Mouse (Mus musculus): ENCODE data around the gene Fosb. TPM values are rescaled to one million over a fixed set of nuclear protein-coding genes. Genes with fewer than 3 reads are reported as not detected.
A peak's percentile ranks its signal among the peaks of the same experiment; 100 is the strongest.

Fosb gene
- polyA plus RNA-seq, 1 experiment from 2014 or later, result 0.20 TPM

GRCm38 (mm10) chr7:19344237-19344847, 34.5 kb upstream of the Fosb start, which contains the start of gene Ercc1:
Gene Ercc1, plus strand, starts transcription at chr7:19344778.
- H3K27me3 ChIP-seq, result peaks cover 16% of the 10 kb centered on the region

GRCm38 (mm10) chr7:19343210-19343808, 33.5 kb upstream of the Fosb start:
- H3K4me3 ChIP-seq (replicated peaks), result peak overlapping the region; percentile 13
- H3K4me1 ChIP-seq (replicated peaks), result peaks cover 30% of the 10 kb centered on the region
- no peak overlapping the region for H3K27ac ChIP-seq
- H3K36me3 ChIP-seq, result peaks cover 9% of the 10 kb centered on the region
- H3K4me2 ChIP-seq, result peak overlapping the region; percentile 88
- WGBS, result 3% methylated on average over 11 of the region's 11 CpGs
- no peak overlapping the region for H3K9ac ChIP-seq (replicated peaks)
- peaks cover 16% of the 10 kb centered on the region for H3K27me3 ChIP-seq
- no peaks in the 10 kb centered on the region for H3K9me3 ChIP-seq
- no peak for ATAC-seq (ENCODE audit: insufficient number of reproducible peaks, insufficient read depth, low FRiP score, low TSS enrichment, low read depth)

More at GRCm38 (mm10) chr7:19344237-19344847, 34.5 kb upstream of the Fosb start, which contains the start of gene Ercc1:
- Histone ChIP-seq H3K4me2 (peak within 1 kb of the TSS; percentile 88), H3K36me3 (peaks cover 20% of the 10 kb centered on the region), H3K4me1 (replicated peaks) (peaks cover 30% of the 10 kb centered on the region), H3K27ac (peak within 1 kb of the TSS; percentile 87), H3K9me3 (no peaks in the 10 kb centered on the region), H3K9ac (replicated peaks) (peak within 1 kb of the TSS; percentile 62), H3K4me3 (replicated peaks) (peak within 1 kb of the TSS; percentile 52)
- no peak for ATAC-seq (ENCODE audit: insufficient number of reproducible peaks, insufficient read depth, low FRiP score, low TSS enrichment, low read depth)
- 22% methylated on average over 12 of the region's 12 CpGs for WGBS

GRCm38 (mm10) chr7:19342481-19343027, 32.7 kb upstream of the Fosb start:
- Histone ChIP-seq H3K36me3 (peaks cover 2% of the 10 kb centered on the region), H3K27me3 (peaks cover 19% of the 10 kb centered on the region), H3K4me3 (replicated peaks) (peak overlapping the region; percentile 52), H3K9ac (replicated peaks) (peak overlapping the region; percentile 63), H3K4me1 (replicated peaks) (peaks cover 35% of the 10 kb centered on the region), H3K4me2 (peak overlapping the region; percentile 88), H3K27ac (no peak overlapping the region), H3K9me3 (no peaks in the 10 kb centered on the region)
- ATAC-seq (ENCODE audit: insufficient number of reproducible peaks, insufficient read depth, low FRiP score, low TSS enrichment, low read depth), result no peak
- under 1% methylated on average over 27 of the region's 27 CpGs for WGBS

GRCm38 (mm10) chr7:19341761-19342409, 32.0 kb upstream of the Fosb start:
- no peak for ATAC-seq (ENCODE audit: insufficient number of reproducible peaks, insufficient read depth, low FRiP score, low TSS enrichment, low read depth)

GRCm38 (mm10) chr7:19341250-19341649, 31.4 kb upstream of the Fosb start:
- H3K4me2 ChIP-seq, result peak overlapping the region; percentile 88
- no peak overlapping the region for H3K4me3 ChIP-seq (replicated peaks)
- H3K9ac ChIP-seq (replicated peaks), result no peak overlapping the region

More at GRCm38 (mm10) chr7:19341761-19342409, 32.0 kb upstream of the Fosb start:
- peak overlapping the region; percentile 52 for H3K4me3 ChIP-seq (replicated peaks)
- H3K27ac ChIP-seq, result no peak overlapping the region
- peak overlapping the region; percentile 63 for H3K9ac ChIP-seq (replicated peaks)
- no peaks in the 10 kb centered on the region for H3K9me3 ChIP-seq
- H3K36me3 ChIP-seq, result no peaks in the 10 kb centered on the region
- H3K4me2 ChIP-seq, result peak overlapping the region; percentile 88
- H3K27me3 ChIP-seq, result peaks cover 26% of the 10 kb centered on the region
- 2% methylated on average over 41 of the region's 41 CpGs for WGBS
- H3K4me1 ChIP-seq (replicated peaks), result peaks cover 35% of the 10 kb centered on the region

GRCm38 (mm10) chr7:19338596-19338995, 28.7 kb upstream of the Fosb start:
- H3K4me2 ChIP-seq, result no peak overlapping the region

More at GRCm38 (mm10) chr7:19341250-19341649, 31.4 kb upstream of the Fosb start:
- H3K9me3 ChIP-seq, result no peaks in the 10 kb centered on the region
- no peak for ATAC-seq (ENCODE audit: insufficient number of reproducible peaks, insufficient read depth, low FRiP score, low TSS enrichment, low read depth)
- H3K36me3 ChIP-seq, result no peaks in the 10 kb centered on the region
- H3K4me1 ChIP-seq (replicated peaks), result peaks cover 34% of the 10 kb centered on the region
- H3K27me3 ChIP-seq, result peaks cover 27% of the 10 kb centered on the region
- H3K27ac ChIP-seq, result no peak overlapping the region
- 22% methylated on average over 10 of the region's 10 CpGs for WGBS

GRCm38 (mm10) chr7:19338060-19338459, 28.2 kb upstream of the Fosb start:
- Histone ChIP-seq H3K9ac (replicated peaks) (no peak overlapping the region), H3K27me3 (peaks cover 27% of the 10 kb centered on the region), H3K4me1 (replicated peaks) (peaks cover 22% of the 10 kb centered on the region), H3K4me2 (no peak overlapping the region), H3K9me3 (no peaks in the 10 kb centered on the region), H3K4me3 (replicated peaks) (no peak overlapping the region), H3K36me3 (no peaks in the 10 kb centered on the region), H3K27ac (no peak overlapping the region)
- no peak for ATAC-seq (ENCODE audit: insufficient number of reproducible peaks, insufficient read depth, low FRiP score, low TSS enrichment, low read depth)
- 55% methylated on average over 2 of the region's 2 CpGs for WGBS

More at GRCm38 (mm10) chr7:19338596-19338995, 28.7 kb upstream of the Fosb start:
- Histone ChIP-seq H3K27ac (no peak overlapping the region), H3K4me3 (replicated peaks) (no peak overlapping the region), H3K27me3 (peaks cover 27% of the 10 kb centered on the region), H3K4me1 (replicated peaks) (peaks cover 22% of the 10 kb centered on the region), H3K36me3 (no peaks in the 10 kb centered on the region), H3K9ac (replicated peaks) (no peak overlapping the region), H3K9me3 (no peaks in the 10 kb centered on the region)
- ATAC-seq (ENCODE audit: insufficient number of reproducible peaks, insufficient read depth, low FRiP score, low TSS enrichment, low read depth), result no peak
- WGBS, result 65% methylated on average over 7 of the region's 7 CpGs

- Histone ChIP-seq H3K27me3 (peaks cover 29% of the 10 kb centered on the region), H3K4me1 (replicated peaks) (peaks cover 20% of the 10 kb centered on the region), H3K9ac (replicated peaks) (no peak overlapping the region), H3K4me2 (no peak overlapping the region), H3K36me3 (no peaks in the 10 kb centered on the region), H3K4me3 (replicated peaks) (no peak overlapping the region), H3K9me3 (no peaks in the 10 kb centered on the region), H3K27ac (no peak overlapping the region)
- no peak for ATAC-seq (ENCODE audit: insufficient number of reproducible peaks, insufficient read depth, low FRiP score, low TSS enrichment, low read depth)
- 62% methylated on average over 10 of the region's 10 CpGs for WGBS
Observed at GRCm38 (mm10) chr7:19337122-19337521, 27.3 kb upstream of the Fosb start.

- Histone ChIP-seq H3K9ac (replicated peaks) (no peak overlapping the region), H3K27ac (no peak overlapping the region), H3K4me3 (replicated peaks) (no peak overlapping the region), H3K9me3 (no peaks in the 10 kb centered on the region), H3K4me2 (no peak overlapping the region), H3K27me3 (peaks cover 18% of the 10 kb centered on the region), H3K36me3 (no peaks in the 10 kb centered on the region), H3K4me1 (replicated peaks) (peaks cover 8% of the 10 kb centered on the region; the same call in 1 of the 2 replicates)
- no peak for ATAC-seq (ENCODE audit: insufficient number of reproducible peaks, insufficient read depth, low FRiP score, low TSS enrichment, low read depth)
- 37% methylated on average over 3 of the region's 3 CpGs for WGBS
Observed at GRCm38 (mm10) chr7:19335583-19335982, 25.7 kb upstream of the Fosb start.

- H3K27me3 ChIP-seq, result peaks cover 18% of the 10 kb centered on the region
- H3K9me3 ChIP-seq, result no peaks in the 10 kb centered on the region; the same call in 1 of the 2 replicates
- peak overlapping the region; percentile 78 for H3K9ac ChIP-seq (replicated peaks)
- no peaks in the 10 kb centered on the region for H3K36me3 ChIP-seq
- WGBS, result under 1% methylated on average over 52 of the region's 52 CpGs
- no peak for ATAC-seq (ENCODE audit: insufficient number of reproducible peaks, insufficient read depth, low FRiP score, low TSS enrichment, low read depth)
- H3K4me1 ChIP-seq (replicated peaks), result peaks cover 4% of the 10 kb centered on the region; the same call in 1 of the 2 replicates
- H3K4me3 ChIP-seq (replicated peaks), result peak overlapping the region; percentile 61
- peak overlapping the region; percentile 91 for H3K4me2 ChIP-seq
- no peak overlapping the region for H3K27ac ChIP-seq
Observed at GRCm38 (mm10) chr7:19332709-19333352, 23.0 kb upstream of the Fosb start.
